Mouse (Mus musculus) limb, embryonic 14.5 days (tissue): ENCODE measurements at regions not wholly inside any gene's neighbourhood (a gene's known extent, or its start where the extent isn't known, plus 50 kb on each side); places are given as distances from the start of the nearest gene placed in this dataset.

Source experiments
- ATAC-seq: fragments of 200-750 bp; cut with Nextera tagmentation; 2 replicates; pipeline ENCODE4 v1.8.0; 2017; ENCODE audit warnings: low read depth, moderate number of reproducible peaks, moderate TSS enrichment; ENCODE audit not compliant: low FRiP score
- DNase-seq: peaks from one replicate; pipeline ENCODE4 v3.0.0-alpha.2; 2015; ENCODE audit warnings: low spot score
- H3K27ac ChIP-seq: fragments of 300-500 bp; sonication (generic); replicated peaks from 2 replicates; pipeline ENCODE4 v1.5.1; 2014; ENCODE audit warnings: low read depth, mild to moderate bottlenecking, low read length, moderate library complexity, mixed read lengths
- H3K27me3 ChIP-seq: fragments of 300-500 bp; sonication (generic); 2 replicates; pipeline ENCODE4 v1.6.1; 2014; ENCODE audit warnings: low read length, mixed read lengths; ENCODE audit not compliant: control insufficient read depth, insufficient read depth
- H3K36me3 ChIP-seq: fragments of 300-500 bp; sonication (generic); 2 replicates; pipeline ENCODE4 v1.6.1; 2014; ENCODE audit warnings: mild to moderate bottlenecking, low read length, moderate library complexity, mixed read lengths; ENCODE audit not compliant: control insufficient read depth, insufficient read depth
- H3K4me1 ChIP-seq: fragments of 300-500 bp; sonication (generic); 2 replicates; pipeline ENCODE4 v1.6.1; 2014; ENCODE audit warnings: antibody characterized with exemption, low read length, mixed read lengths; ENCODE audit not compliant: control insufficient read depth, insufficient read depth
- H3K4me2 ChIP-seq: fragments of 300-500 bp; sonication (generic); replicated peaks from 2 replicates; pipeline ENCODE4 v1.6.1; 2014; ENCODE audit warnings: low read depth, mild to moderate bottlenecking, low read length, moderate library complexity; ENCODE audit not compliant: severe bottlenecking
- H3K4me3 ChIP-seq: fragments of 300-500 bp; sonication (generic); replicated peaks from 2 replicates; pipeline ENCODE4 v1.5.1; 2014; ENCODE audit warnings: low read length
- H3K9ac ChIP-seq: fragments of 300-500 bp; sonication (generic); 2 replicates; pipeline ENCODE4 v1.6.1; 2014; ENCODE audit warnings: mild to moderate bottlenecking, low read depth, low read length, moderate library complexity; ENCODE audit not compliant: severe bottlenecking
- H3K9me3 ChIP-seq: fragments of 300-500 bp; sonication (generic); 2 replicates; pipeline ENCODE4 v1.6.1; 2016; ENCODE audit warnings: low read length; ENCODE audit not compliant: control insufficient read depth
- POLR2A ChIP-seq: fragments of 200-500 bp; IDR thresholded peaks from 2 replicates; pipeline ENCODE4 v1.8.0; 2012; ENCODE audit warnings: inconsistent platforms, mild to moderate bottlenecking, moderate library complexity, borderline replicate concordance; ENCODE audit not compliant: insufficient read depth, insufficient read length; ENCODE audit errors: extremely low read depth
- WGBS: fragments of 180-500 bp; shearing (Covaris S2); extraction: QIAGEN DNeasy Blood & Tissue Kit; methylation state at CpG from one replicate; pipeline ENCODE4 v1.1.7; 2014; 5-methylcytosine and 5-hydroxymethylcytosine counted together

DNA sequence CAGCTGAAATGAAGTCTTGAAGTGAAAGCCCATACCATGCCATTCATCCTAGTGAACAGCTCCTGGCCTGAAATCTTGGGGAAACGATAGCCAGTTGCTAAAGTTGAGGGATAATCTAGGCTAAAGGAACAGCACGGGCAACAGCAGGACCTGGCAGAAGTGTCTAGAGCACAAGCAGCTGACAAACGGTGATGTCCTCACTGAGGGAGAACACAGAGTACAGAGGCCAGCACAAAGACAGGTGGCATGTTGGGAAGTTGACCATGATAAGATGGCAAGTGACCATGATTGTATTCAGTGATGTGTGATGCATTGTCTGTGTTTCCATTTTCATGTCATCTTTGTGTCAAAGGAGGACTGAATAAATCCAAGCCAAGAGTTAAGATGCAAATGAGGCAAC is 212.4 kb upstream of the Ntm start:
- H3K27ac ChIP-seq = no peak overlapping the region
- no peak overlapping the region for H3K9ac ChIP-seq
- DNase-seq (no peak), ATAC-seq (no peak)
- no peak overlapping the region for H3K4me3 ChIP-seq
- H3K36me3 ChIP-seq = no peaks in the 10 kb centered on the region
- 72% methylated on average over 3 of the region's 3 CpGs for WGBS
- no peak for TF ChIP-seq POLR2A
- no peaks in the 10 kb centered on the region for H3K27me3 ChIP-seq
- no peaks in the 10 kb centered on the region for H3K4me1 ChIP-seq
- H3K4me2 ChIP-seq = no peak overlapping the region
- H3K9me3 ChIP-seq = no peaks in the 10 kb centered on the region

DNA sequence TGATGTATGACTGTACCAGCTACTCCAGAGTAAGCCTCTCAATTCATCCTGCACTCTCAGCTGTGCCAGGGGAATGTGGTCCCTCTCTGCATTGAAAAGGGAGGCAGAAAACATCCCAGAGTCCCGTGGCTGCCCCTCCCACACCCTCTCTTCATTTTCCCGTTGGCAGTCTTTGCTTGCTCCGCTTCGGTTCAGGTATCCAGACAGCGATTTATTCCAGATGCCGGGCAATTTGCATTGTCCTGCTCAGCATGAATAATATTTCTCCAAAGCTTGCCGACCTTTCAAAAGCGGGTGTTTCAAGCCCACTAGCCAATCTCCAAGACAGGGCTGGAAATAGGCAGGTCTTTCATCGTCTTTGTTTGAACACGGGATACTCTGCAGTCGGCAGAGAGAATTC is 220.5 kb upstream of the Ntm start:
- Histone ChIP-seq H3K27ac (no peak overlapping the region), H3K4me2 (no peak overlapping the region), H3K4me3 (no peak overlapping the region), H3K36me3 (no peaks in the 10 kb centered on the region), H3K9ac (no peak overlapping the region), H3K9me3 (no peaks in the 10 kb centered on the region), H3K4me1 (no peaks in the 10 kb centered on the region), H3K27me3 (no peaks in the 10 kb centered on the region)
- ATAC-seq (no peak), DNase-seq (no peak)
- no peak for TF ChIP-seq POLR2A
- 60% methylated on average over 11 of the region's 11 CpGs for WGBS

DNA sequence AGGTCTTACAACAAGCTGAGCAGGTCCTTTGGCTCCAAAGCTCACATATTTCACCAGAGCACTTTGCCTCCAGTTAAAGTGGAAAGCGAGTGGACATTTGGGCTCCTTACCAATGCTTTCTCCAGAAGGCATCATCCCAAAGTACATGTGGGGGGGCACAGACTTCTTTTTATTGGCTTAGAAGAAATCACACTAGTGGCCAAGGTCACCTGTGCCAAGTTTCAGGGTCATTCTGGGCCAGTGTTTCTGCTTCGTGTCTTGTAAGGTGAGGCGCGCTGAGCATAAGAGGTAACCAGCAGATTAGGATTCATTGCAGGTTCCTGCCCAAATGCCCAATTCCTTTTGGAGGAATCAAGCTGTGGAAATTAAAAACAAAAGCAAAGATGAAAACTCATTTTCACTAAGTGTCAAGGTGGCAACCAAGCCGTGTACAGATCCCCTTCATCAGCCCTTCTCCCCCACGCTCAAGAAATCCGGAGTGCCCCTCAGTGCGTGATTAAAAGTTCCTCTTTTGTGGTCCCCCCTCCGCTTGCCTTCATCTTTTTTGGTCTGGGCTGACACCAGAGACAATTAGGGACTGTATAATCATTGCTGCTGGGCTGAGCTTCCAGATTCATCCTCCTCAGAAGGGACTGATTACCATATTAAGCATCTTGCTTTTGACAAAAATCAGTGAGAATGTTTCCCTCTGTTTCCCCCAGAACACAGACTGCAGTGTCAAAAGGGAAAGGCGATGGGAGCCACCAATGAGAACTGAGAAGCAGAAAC is 222.2 kb upstream of the Ntm start:
- WGBS = 92% methylated on average over 10 of the region's 10 CpGs
- TF ChIP-seq POLR2A = no peak
- DNase-seq (no peak), ATAC-seq (no peak)
- Histone ChIP-seq H3K4me1 (no peaks in the 10 kb centered on the region), H3K27me3 (no peaks in the 10 kb centered on the region), H3K4me3 (no peak overlapping the region), H3K4me2 (no peak overlapping the region), H3K9ac (no peak overlapping the region), H3K9me3 (no peaks in the 10 kb centered on the region), H3K36me3 (no peaks in the 10 kb centered on the region), H3K27ac (no peak overlapping the region)

DNA sequence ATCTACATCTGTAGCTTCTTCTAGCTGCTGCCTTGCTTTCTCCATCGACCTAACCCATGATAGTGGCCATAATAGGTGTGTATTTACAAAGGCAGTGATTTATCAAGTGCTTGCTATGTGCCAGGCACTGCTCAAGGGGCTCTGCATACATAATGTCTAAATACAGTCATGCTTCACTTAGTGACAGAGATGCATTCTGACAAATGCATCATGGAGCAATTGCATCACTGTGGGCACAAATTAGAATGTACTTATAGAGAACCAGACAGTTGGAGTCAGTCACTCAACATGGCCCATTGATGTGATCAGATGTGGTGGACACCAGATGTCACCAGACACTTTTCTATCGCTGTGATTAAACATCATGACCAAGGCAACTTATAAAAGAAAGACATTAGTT is 223.3 kb upstream of the Ntm start:
- Histone ChIP-seq H3K4me3 (no peak overlapping the region), H3K27ac (no peak overlapping the region), H3K9me3 (no peaks in the 10 kb centered on the region), H3K4me1 (no peaks in the 10 kb centered on the region), H3K36me3 (no peaks in the 10 kb centered on the region), H3K27me3 (no peaks in the 10 kb centered on the region), H3K9ac (no peak overlapping the region), H3K4me2 (no peak overlapping the region)
- ATAC-seq (no peak), DNase-seq (no peak)
- no peak for TF ChIP-seq POLR2A
- 81% methylated on average over 2 of the region's 2 CpGs for WGBS

DNA sequence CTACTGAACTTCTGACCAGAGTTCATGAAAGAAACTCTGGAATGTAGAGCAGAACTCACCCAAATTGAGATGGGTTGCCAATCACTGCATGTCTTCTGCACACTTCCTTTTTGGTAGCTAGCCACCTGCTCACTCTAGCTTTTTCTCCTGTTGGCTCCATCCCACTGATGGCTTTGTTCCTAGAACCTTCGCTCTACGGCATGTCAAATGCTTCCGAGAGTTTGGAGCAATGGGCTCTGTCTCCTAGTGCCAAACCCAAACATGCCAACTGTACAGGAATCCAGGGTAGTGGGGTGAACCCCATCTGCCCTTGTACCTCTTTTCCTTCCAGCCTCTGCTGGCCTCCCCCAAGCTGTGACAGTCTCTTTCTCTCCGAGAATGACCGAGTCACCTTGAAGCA is 227.1 kb upstream of the Ntm start:
- Histone ChIP-seq H3K4me1 (no peaks in the 10 kb centered on the region), H3K27me3 (no peaks in the 10 kb centered on the region), H3K9ac (no peak overlapping the region), H3K9me3 (no peaks in the 10 kb centered on the region), H3K36me3 (no peaks in the 10 kb centered on the region), H3K4me2 (no peak overlapping the region), H3K27ac (no peak overlapping the region), H3K4me3 (no peak overlapping the region)
- ATAC-seq (no peak), DNase-seq (no peak)
- TF ChIP-seq POLR2A = no peak
- WGBS = 94% methylated on average over 5 of the region's 5 CpGs
